Comparison of ENCODE assay signal across 9 mouse cellular contexts in the genomic region with DNA sequence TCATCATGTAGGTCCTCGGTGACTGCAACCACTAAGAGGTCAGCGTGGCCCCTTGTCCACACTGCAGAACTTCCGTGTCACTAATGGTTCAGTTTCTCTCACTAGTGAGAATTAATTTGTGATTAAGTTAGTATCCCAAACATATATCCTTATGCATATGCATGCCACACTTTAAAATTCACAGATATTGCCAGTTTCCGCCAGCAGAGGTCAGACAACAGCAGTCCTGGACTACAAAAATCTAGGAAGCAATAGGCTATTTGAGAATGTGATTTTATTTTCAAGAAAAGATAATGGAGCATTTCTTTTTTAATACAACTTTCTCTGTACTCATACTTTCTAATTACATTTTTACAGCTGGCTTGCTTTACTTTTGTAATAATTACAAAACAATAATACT. TPM values are rescaled to one million over a fixed set of nuclear protein-coding genes. Genes with fewer than 3 reads are reported as not detected.
DNase-seq lines count a peak whose midpoint lies in the region; ATAC-seq lines count a peak whose summit lies in the region.
"Had no signal": no experiment of that assay in that cellular context is flagged by ENCODE, and none has a peak within 500 bp of the region (broad histone marks: within the 10 kb centered on the region; RNA-seq: fewer than 3 reads in every experiment).

No protein-coding gene starts in this region.

- H3K4me2 ChIP-seq in heart, embryonic 11.5 days = no peak overlapping the region
- H3K4me2 ChIP-seq: neural tube, embryonic 12.5 days had no signal

- H3K4me1 ChIP-seq in heart, embryonic 11.5 days (ENCODE audit: control insufficient read depth, insufficient read depth, low read length) = no peaks in the 10 kb centered on the region
- H3K4me1 ChIP-seq: neural tube, embryonic 12.5 days had no signal

- peak; percentile 10 for DNase-seq in heart, postnatal 4 days
- DNase-seq in 416B (ENCODE audit: low read depth) (peak; percentile 4), adipocyte (ENCODE audit: low spot score) (peak; percentile 50)
- peak; percentile 27 to 33 for DNase-seq in left cerebral cortex, postnatal 14 days (ENCODE audit: low spot score in 2 of 2)
- no peak for DNase-seq in spleen, postnatal 10 days (ENCODE audit: low spot score in 2 of 2)
- DNase-seq in cerebellum, adult 9-10 months = no peak

- no peak for ATAC-seq in heart, embryonic 11.5 days (replicated peaks; ENCODE audit: insufficient number of reproducible peaks, low FRiP score, low TSS enrichment)
- no peak for ATAC-seq in erythroid progenitor cell, adult 5-6 weeks (replicated peaks; ENCODE audit: low FRiP score, poor library complexity, severe bottlenecking)

- no peak overlapping the region for H3K4me3 ChIP-seq in heart, embryonic 11.5 days (ENCODE audit: low read depth, low read length)
- H3K4me3 ChIP-seq: neural tube, embryonic 12.5 days had no signal

- WGBS in heart, embryonic 11.5 days (ENCODE audit: insufficient replicate concordance) = 49% methylated on average over 4 of the region's 4 CpGs

- H3K9ac ChIP-seq in heart, embryonic 11.5 days (ENCODE audit: low read depth, low read length) = no peak overlapping the region
- H3K9ac ChIP-seq: neural tube, embryonic 12.5 days had no signal

- H3K9me3 ChIP-seq in heart, embryonic 11.5 days (replicated peaks; ENCODE audit: control insufficient read depth, low read length) = no peaks in the 10 kb centered on the region
- H3K9me3 ChIP-seq: neural tube, embryonic 12.5 days had no signal

- H3K36me3 ChIP-seq in heart, embryonic 11.5 days (ENCODE audit: control insufficient read depth, insufficient read depth, low read length) = no peaks in the 10 kb centered on the region
- H3K36me3 ChIP-seq: neural tube, embryonic 12.5 days had no signal

- H3K27ac ChIP-seq in heart, embryonic 11.5 days (ENCODE audit: low read depth, low read length) = no peak overlapping the region
- H3K27ac ChIP-seq: neural tube, embryonic 12.5 days had no signal

- intact Hi-C loops in left cerebral cortex, postnatal 14 days (cut with DNase I) = no loop called here

- no peaks in the 10 kb centered on the region for H3K27me3 ChIP-seq in heart, embryonic 11.5 days (ENCODE audit: control insufficient read depth, insufficient read depth, low read length)
- H3K27me3 ChIP-seq: neural tube, embryonic 12.5 days had no signal

RNA-seq across cellular contexts. Expression of gene Maob, which starts 51.0 kb away (rescaled TPM):
- total RNA-seq in heart, postnatal 4 days (2021) = 10 to 100 TPM in 1 of 2 experiments, 1 to 10 TPM in 1; 9.9 to 11.1 TPM
- 8.4 TPM in 2 replicates for polyA plus RNA-seq in heart, embryonic 11.5 days (2014; fragmentation: Nextera tagmentation; extraction: Ambion mirVana)
- 10 to 100 TPM in 1 of 2 experiments, 1 to 10 TPM in 1; 8.3 to 10.6 TPM for total RNA-seq in left cerebral cortex, postnatal 14 days (2021)
- not detected in 2 replicates for total RNA-seq in erythroid progenitor cell, adult 5-6 weeks (2015; ENCODE audit: low replicate concordance)
- not detected in 2 replicates for total RNA-seq in erythroid progenitor cell, adult 5-6 weeks (2017; ENCODE audit: low replicate concordance)

Comparison
In these comparisons a context has a peak if more than half of its experiments do, and no peak if none do; other contexts are left out.
1. DNase-seq: peak in heart, postnatal 4 days (single experiment), 416B (single experiment), adipocyte (single experiment) and left cerebral cortex, postnatal 14 days (2 of 2); none in spleen, postnatal 10 days (0 of 2) and cerebellum, adult 9-10 months (single experiment).
2. RNA of gene Maob, which starts 51.0 kb away (total RNA-seq): 9.9 to 11.1 TPM in heart, postnatal 4 days and 8.3 to 10.6 TPM in left cerebral cortex, postnatal 14 days; not detected in erythroid progenitor cell, adult 5-6 weeks; every median in the first group is over 4 times any median in the second.